Mouse (Mus musculus): ENCODE results near the gene Kantr.

DNA sequence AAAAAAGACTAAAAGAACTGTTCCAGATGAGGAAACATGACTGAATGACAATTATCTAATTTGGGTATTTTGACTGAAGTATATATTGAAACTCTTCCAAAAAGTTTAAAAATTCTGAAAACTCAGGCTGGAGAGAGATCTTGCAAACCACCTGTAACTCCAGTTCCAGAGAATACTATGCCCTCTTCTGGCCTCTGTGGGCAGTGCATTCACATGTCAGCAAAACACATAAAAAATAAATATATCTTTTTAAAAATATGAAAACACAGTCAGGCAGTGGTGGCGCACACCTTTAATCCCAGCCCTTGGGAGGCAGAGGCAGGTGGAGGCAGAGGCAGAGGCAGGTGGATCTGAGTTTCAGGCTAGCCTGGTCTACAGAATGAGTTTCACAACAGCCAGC lies 3.7 kb downstream of the Kantr start:
- TF ChIP-seq CTCF (IDR thresholded peaks at IDR 0.05) = peak; percentile 38
- no peak for TF ChIP-seq EP300 (IDR thresholded peaks at IDR 0.05; ENCODE audit: insufficient read depth, low read depth, low read length)
- TF ChIP-seq POLR2A (IDR thresholded peaks at IDR 0.05; ENCODE audit: insufficient read depth, low read depth, low read length) = no peak

All from heart, adult 2 months (tissue).